Mouse (Mus musculus): ENCODE measurements around the gene Psd. TPM values are rescaled to one million over a fixed set of nuclear protein-coding genes. Genes with fewer than 3 reads are reported as not detected.

Gene Psd
- polyA plus RNA-seq, 1 experiment from 2014 or later: 4.5 TPM

DNA sequence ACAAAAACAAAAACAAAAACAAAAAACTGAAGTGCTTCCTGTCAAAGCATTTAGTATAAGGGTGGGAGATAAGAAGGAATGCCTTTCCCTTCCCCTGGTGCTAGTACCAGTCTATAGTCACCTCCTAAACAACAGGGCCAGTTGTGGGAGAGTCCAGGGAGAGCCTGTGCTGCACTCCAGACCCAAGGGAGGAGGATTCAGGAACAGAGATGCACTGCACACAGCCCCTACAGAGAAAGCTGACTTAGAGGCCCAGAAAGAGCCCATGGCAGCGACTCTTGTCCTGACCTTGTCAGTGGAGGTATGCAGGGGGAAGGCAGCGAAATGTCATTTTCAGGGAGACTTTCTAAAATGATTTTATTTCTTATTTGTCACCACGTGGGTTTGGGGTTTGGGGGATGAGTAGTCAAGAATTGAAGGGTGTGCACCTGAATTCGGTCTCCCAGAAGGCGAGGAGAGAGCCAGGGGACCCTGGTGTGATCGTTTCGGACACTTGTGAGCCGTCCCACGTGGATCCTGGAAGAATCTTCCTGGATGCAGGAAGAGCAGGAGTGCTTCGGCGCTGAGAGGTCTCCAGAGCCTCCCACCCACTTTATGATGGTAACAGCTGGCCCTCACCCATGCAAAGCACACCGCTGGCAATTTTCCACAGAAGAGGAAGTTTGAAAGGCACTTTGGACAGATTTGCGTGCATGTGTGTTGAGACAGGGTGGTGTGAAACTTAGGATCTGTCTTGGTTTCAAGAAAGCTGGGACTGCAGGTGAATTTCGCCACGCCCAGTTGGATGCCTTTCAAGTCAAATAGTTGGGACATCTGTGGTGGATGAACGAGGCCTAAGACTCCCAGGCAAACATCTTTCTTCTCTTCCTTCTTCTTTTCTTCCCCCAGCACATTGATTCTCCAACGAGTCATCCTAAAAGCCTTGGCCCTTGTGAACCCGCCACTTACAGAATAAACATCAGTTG, 23.4 kb downstream of the Psd start:
- peaks cover 13% of the 10 kb centered on the region; the same call in 1 of the 2 replicates for H3K27me3 ChIP-seq
- no peak for ATAC-seq (replicated peaks; ENCODE audit: insufficient number of reproducible peaks, insufficient read depth, low FRiP score, low read depth)
- peaks cover 13% of the 10 kb centered on the region; the same call in 1 of the 2 replicates for H3K36me3 ChIP-seq
- H3K9ac ChIP-seq: peak overlapping the region; percentile 75
- H3K27ac ChIP-seq: peak overlapping the region; percentile 93
- peak overlapping the region; percentile 86 for H3K4me3 ChIP-seq
- H3K4me2 ChIP-seq: peak overlapping the region; percentile 99
- H3K9me3 ChIP-seq (replicated peaks): no peaks in the 10 kb centered on the region
- 51% methylated on average over 18 of the region's 18 CpGs for WGBS
- peaks cover 19% of the 10 kb centered on the region for H3K4me1 ChIP-seq (replicated peaks)

DNA sequence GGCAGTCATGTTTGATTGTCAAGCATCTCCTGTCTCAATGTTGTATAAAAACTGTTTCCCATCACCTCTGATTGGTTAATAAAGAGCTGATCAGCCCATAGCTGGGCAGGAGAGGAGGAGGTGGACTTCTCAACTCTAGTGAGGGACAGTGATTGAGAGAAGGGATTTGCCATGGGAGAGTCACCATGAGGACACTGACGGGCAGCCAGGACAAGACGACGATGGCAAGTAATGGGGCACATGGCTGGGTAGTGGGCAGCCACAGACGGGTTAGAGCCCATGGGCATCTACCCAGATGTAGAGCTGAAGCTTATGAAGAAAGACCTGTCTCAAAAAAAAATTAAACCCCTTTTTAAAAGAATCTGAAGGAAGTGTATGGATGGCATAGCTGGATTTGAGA, 24.4 kb downstream of the Psd start:
- Histone ChIP-seq H3K4me1 (replicated peaks) (peaks cover 18% of the 10 kb centered on the region), H3K4me2 (no peak overlapping the region), H3K27me3 (peaks cover 7% of the 10 kb centered on the region; the same call in 1 of the 2 replicates), H3K36me3 (peaks cover 6% of the 10 kb centered on the region; the same call in 1 of the 2 replicates), H3K9ac (no peak overlapping the region), H3K4me3 (no peak overlapping the region), H3K27ac (no peak overlapping the region), H3K9me3 (replicated peaks) (no peaks in the 10 kb centered on the region)
- 88% methylated on average over 4 of the region's 4 CpGs for WGBS
- no peak for ATAC-seq (replicated peaks; ENCODE audit: insufficient number of reproducible peaks, insufficient read depth, low FRiP score, low read depth)

DNA sequence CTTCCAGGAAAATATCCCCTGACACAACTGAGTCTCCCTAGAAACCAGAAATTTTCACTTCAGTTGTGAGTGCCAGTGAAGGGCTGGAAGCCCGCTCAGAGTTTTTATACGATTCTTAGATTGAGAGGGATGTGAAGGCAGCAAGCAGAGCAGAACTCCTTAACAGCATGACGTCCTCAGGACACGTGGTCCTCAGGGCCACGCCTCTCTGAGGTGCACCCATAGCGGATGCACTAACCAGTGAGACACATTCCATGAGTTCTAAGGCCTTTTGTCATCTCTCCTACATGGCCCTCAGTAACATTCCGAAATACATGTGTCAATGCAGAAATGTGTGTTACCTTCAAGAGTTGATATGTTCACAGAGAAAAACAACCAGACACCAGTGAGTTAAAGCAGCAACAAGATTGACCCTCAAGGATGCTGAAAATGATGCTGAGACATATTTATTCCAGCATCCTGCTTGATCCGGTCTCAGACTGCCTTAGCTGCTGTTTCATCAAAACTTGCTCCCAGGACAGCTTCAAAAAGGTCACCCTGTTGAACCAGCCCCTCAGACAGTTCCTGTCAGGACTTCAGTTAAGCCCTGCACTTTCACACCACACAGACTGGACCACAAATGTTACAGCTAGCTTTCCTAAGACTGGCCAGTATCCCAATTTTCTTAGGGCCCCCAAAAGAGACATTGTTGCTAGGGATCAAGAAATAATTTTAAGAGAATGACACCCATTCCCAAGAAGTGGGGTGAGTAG, 26.5 kb downstream of the Psd start:
- Histone ChIP-seq H3K9ac (no peak overlapping the region), H3K4me2 (no peak overlapping the region), H3K4me3 (no peak overlapping the region), H3K9me3 (replicated peaks) (no peaks in the 10 kb centered on the region), H3K27ac (no peak overlapping the region), H3K36me3 (no peaks in the 10 kb centered on the region), H3K27me3 (no peaks in the 10 kb centered on the region), H3K4me1 (replicated peaks) (peaks cover 12% of the 10 kb centered on the region; the same call in 1 of the 2 replicates)
- no peak for ATAC-seq (replicated peaks; ENCODE audit: insufficient number of reproducible peaks, insufficient read depth, low FRiP score, low read depth)
- WGBS: 45% methylated on average over 8 of the region's 8 CpGs

DNA sequence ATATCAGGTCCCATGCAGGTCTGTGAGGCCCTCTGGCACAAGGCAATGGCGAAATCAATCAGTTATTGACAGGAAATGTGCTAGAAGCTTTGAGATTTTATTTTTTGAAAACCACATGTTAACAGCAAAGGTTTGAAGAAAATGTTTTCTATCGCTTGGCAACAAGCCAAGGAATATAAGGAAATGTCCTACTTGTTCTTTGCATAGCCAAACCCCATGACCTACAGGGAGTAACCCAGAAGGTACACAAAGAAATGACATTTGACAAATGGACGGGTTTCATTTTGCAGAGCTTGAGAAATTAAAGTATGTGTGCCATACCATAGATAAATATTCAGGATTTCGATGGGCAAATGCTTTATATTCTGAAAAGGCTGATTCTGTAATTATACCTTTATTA, 30.0 kb downstream of the Psd start:
- H3K27ac ChIP-seq: no peak overlapping the region
- H3K27me3 ChIP-seq: no peaks in the 10 kb centered on the region
- no peak overlapping the region for H3K4me2 ChIP-seq
- no peak overlapping the region for H3K4me3 ChIP-seq
- no peaks in the 10 kb centered on the region for H3K36me3 ChIP-seq
- ATAC-seq (replicated peaks; ENCODE audit: insufficient number of reproducible peaks, insufficient read depth, low FRiP score, low read depth): no peak
- WGBS: 65% methylated on average over 4 of the region's 4 CpGs
- H3K9me3 ChIP-seq (replicated peaks): no peaks in the 10 kb centered on the region
- no peak overlapping the region for H3K9ac ChIP-seq
- no peaks in the 10 kb centered on the region for H3K4me1 ChIP-seq (replicated peaks)

DNA sequence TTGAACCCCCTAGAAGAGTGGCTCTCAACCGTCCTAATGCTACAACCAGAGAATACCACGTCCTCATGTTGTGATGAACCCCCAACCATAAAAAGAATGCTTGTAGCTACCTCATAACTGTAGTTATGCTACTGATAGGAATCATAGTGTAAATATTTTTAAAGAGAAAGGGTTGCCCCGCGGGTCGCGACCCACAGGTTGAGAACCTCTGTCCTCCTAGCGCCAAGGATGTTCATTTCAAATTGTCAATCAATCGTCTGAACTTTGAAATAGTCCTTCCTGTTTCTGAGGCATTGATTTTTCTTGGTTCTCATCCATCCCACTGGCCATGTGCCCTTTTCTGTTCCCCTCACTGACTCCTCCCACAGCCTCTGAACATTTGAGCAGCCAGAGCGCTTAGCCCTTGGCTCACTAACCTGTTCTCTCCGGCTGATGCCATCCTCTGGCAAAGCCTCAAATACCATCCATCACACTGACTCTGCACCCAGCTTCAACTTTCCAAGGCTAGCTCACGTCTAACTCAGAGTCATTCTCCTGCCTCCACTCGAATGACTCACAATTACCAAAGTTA, 36.3 kb downstream of the Psd start:
- no peaks in the 10 kb centered on the region for H3K9me3 ChIP-seq (replicated peaks)
- no peaks in the 10 kb centered on the region for H3K4me1 ChIP-seq (replicated peaks)
- peaks cover 11% of the 10 kb centered on the region for H3K36me3 ChIP-seq
- ATAC-seq (replicated peaks; ENCODE audit: insufficient number of reproducible peaks, insufficient read depth, low FRiP score, low read depth): no peak
- H3K4me2 ChIP-seq: no peak overlapping the region
- no peak overlapping the region for H3K27ac ChIP-seq
- no peak overlapping the region for H3K9ac ChIP-seq
- H3K27me3 ChIP-seq: 0 out of 2 replicates have a peak, but pooled peaks cover 5% of the 10 kb centered on the region
- H3K4me3 ChIP-seq: no peak overlapping the region
- WGBS: 59% methylated on average over 12 of the region's 12 CpGs

DNA sequence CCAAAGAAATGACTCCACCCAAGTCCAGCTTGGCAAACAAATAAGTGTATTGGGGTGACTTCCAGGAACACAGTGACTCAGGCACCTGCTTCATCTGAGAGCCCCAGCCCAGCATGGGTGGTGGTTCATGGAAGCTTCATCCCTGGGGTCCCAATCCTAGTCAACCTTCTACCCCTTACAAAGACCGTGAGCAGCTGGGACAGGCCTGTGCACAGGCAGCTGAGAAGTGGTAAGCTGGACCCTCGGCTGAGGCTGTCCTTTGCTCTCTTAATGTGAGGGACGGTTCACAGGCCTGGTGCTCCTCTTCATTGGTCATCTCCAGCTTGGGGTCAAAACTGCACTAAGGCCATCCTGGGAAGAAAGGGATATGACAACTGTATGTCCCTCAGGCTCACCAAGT, 39.4 kb downstream of the Psd start:
- no peak overlapping the region for H3K4me3 ChIP-seq
- H3K27me3 ChIP-seq: 0 out of 2 replicates have a peak, but pooled peaks cover 5% of the 10 kb centered on the region
- WGBS: 87% methylated on average over 3 of the region's 3 CpGs
- H3K9ac ChIP-seq: no peak overlapping the region
- no peak for ATAC-seq (replicated peaks; ENCODE audit: insufficient number of reproducible peaks, insufficient read depth, low FRiP score, low read depth)
- no peak overlapping the region for H3K27ac ChIP-seq
- no peaks in the 10 kb centered on the region for H3K9me3 ChIP-seq (replicated peaks)
- peaks cover 41% of the 10 kb centered on the region for H3K36me3 ChIP-seq
- no peaks in the 10 kb centered on the region for H3K4me1 ChIP-seq (replicated peaks)
- no peak overlapping the region for H3K4me2 ChIP-seq

DNA sequence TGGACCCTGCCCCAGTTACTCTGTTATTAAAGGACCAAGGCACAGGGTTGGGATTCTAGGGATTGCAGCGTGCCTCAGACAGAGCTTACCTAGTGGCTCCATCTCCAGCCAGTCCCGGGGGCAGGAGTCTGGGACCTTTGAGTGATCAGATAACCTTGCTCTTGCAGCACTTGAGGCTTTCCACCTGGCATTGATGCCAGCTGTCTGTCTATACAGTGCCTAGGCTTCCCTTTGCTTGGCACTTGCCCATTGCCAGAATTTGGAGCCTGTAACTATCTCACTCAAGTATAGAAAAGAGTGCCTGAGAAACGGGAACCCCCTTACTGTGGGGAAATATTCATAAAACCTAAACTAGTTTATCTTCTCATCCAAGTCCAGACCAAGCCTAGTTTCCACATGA, 40.0 kb downstream of the Psd start:
- Histone ChIP-seq H3K4me3 (no peak overlapping the region), H3K27ac (no peak overlapping the region), H3K27me3 (0 out of 2 replicates have a peak, but pooled peaks cover 5% of the 10 kb centered on the region), H3K4me2 (no peak overlapping the region), H3K9me3 (replicated peaks) (no peaks in the 10 kb centered on the region), H3K36me3 (peaks cover 48% of the 10 kb centered on the region), H3K9ac (no peak overlapping the region), H3K4me1 (replicated peaks) (no peaks in the 10 kb centered on the region)
- no peak for ATAC-seq (replicated peaks; ENCODE audit: insufficient number of reproducible peaks, insufficient read depth, low FRiP score, low read depth)
- WGBS: 82% methylated on average over 3 of the region's 3 CpGs

DNA sequence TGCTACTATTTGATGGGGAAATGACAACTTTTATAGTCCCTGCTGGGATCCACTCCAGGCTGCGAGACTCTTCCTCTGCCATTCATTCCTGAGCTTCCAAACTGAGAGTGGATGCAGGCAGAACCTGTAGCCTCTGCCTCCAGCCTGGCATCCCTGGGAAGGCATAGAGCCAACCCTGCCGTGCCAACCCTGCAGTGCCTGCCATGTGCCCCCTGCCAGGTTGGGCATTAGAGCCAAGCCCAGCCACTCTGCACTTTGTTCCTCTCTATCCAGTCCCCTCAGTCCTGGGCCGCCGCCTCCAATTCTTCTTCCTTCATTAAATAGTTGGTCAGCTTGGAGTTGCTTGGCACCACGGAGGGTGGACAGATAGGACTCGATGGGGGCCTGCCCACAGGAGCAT, 40.9 kb downstream of the Psd start:
- Histone ChIP-seq H3K4me3 (no peak overlapping the region), H3K9ac (no peak overlapping the region), H3K36me3 (peaks cover 56% of the 10 kb centered on the region), H3K27me3 (no peaks in the 10 kb centered on the region), H3K27ac (no peak overlapping the region), H3K9me3 (replicated peaks) (no peaks in the 10 kb centered on the region), H3K4me1 (replicated peaks) (no peaks in the 10 kb centered on the region), H3K4me2 (no peak overlapping the region)
- no peak for ATAC-seq (replicated peaks; ENCODE audit: insufficient number of reproducible peaks, insufficient read depth, low FRiP score, low read depth)
- WGBS: 94% methylated on average over 6 of the region's 6 CpGs

DNA sequence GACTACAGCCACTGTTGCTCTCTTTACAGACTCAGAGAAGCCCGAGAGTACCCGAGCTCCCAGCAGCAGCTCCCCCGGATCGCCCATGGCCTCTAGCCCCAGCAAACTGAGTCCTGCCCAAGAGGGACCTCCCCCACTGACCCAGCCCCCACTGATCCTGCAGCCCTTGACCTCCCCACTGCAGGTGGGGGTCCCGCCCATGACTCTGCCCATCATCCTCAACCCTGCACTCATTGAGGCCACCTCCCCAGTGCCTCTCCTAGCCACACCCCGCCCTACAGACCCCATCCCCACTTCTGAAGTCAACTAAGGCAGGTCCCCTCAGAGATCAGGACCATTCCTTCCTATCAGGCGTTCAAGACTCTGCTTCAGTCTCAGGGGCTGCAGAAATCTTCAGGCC, 41.3 kb downstream of the Psd start:
- 85% methylated on average over 7 of the region's 7 CpGs for WGBS
- no peak overlapping the region for H3K27ac ChIP-seq
- no peak for ATAC-seq (replicated peaks; ENCODE audit: insufficient number of reproducible peaks, insufficient read depth, low FRiP score, low read depth)

DNA sequence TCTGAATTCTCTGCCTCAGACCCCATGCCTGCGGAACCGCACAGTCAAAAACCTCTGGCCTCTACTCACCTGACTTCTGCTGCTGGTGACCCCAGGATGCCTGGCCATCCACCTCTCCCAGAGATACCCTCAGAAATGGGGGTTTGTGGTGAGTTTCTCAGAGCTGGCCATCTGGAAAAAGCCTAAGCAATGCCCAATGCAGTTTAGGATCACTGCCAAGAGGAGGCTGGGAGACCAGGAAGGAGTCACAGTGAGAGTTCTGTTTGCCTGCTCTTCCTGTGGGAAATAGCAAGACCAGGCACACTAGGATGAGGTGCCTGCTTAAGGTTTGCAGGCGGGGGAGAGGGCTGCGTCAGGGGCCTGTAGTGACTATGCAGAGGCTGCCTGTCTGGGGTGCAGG, 42.3 kb downstream of the Psd start:
- WGBS: 94% methylated on average over 4 of the region's 4 CpGs
- Histone ChIP-seq H3K9me3 (replicated peaks) (no peaks in the 10 kb centered on the region), H3K27me3 (no peaks in the 10 kb centered on the region), H3K9ac (no peak overlapping the region), H3K4me3 (no peak overlapping the region), H3K36me3 (peaks cover 69% of the 10 kb centered on the region), H3K4me2 (no peak overlapping the region), H3K4me1 (replicated peaks) (no peaks in the 10 kb centered on the region), H3K27ac (no peak overlapping the region)
- ATAC-seq (replicated peaks; ENCODE audit: insufficient number of reproducible peaks, insufficient read depth, low FRiP score, low read depth): no peak

More for the DNA sequence above, 41.3 kb downstream of the Psd start:
- H3K36me3 ChIP-seq: peaks cover 59% of the 10 kb centered on the region
- no peak overlapping the region for H3K4me3 ChIP-seq
- no peak overlapping the region for H3K9ac ChIP-seq
- H3K9me3 ChIP-seq (replicated peaks): no peaks in the 10 kb centered on the region
- no peaks in the 10 kb centered on the region for H3K27me3 ChIP-seq
- no peak overlapping the region for H3K4me2 ChIP-seq
- H3K4me1 ChIP-seq (replicated peaks): no peaks in the 10 kb centered on the region
